Mouse (Mus musculus) R1 (cell line): Measurements from ENCODE around the gene Natd1.

ENCODE experiments used
- DNase-seq: peaks from one replicate; pipeline ENCODE4 v3.0.0-alpha.2; 2018; ENCODE audit warnings: low read depth, low spot score

Natd1 gene

GRCm38 (mm10) chr11:60931869-60932481 is 17.4 kb upstream of the Natd1 start, which contains the start of gene Map2k3:
Gene Map2k3, plus strand, starts transcription at chr11:60932033.
- peak; percentile 97 for DNase-seq

GRCm38 (mm10) chr11:60931282-60931868 is 16.8 kb upstream of the Natd1 start:
- DNase-seq: no peak

GRCm38 (mm10) chr11:60930724-60931281 is 16.3 kb upstream of the Natd1 start:
- peak; percentile 73 for DNase-seq

- DNase-seq: peak; percentile 98
These were observed 12.7 kb upstream of the Natd1 start for GRCm38 (mm10) chr11:60927264-60927663.

- DNase-seq: no peak
These were observed 10.4 kb upstream of the Natd1 start for GRCm38 (mm10) chr11:60924981-60925380.

GRCm38 (mm10) chr11:60924498-60924897 is 9.9 kb upstream of the Natd1 start:
- peak; percentile 92 for DNase-seq

GRCm38 (mm10) chr11:60922964-60923363 is 8.4 kb upstream of the Natd1 start:
- peak; percentile 98 for DNase-seq

GRCm38 (mm10) chr11:60922195-60922594 is 7.6 kb upstream of the Natd1 start:
- DNase-seq: peak; percentile 72

GRCm38 (mm10) chr11:60920021-60920420 is 5.5 kb upstream of the Natd1 start:
- DNase-seq: no peak

GRCm38 (mm10) chr11:60915201-60915600 is 651 bp upstream of the Natd1 start:
- no peak for DNase-seq

- DNase-seq: peak; percentile 90
These were observed 1.0 kb downstream of the Natd1 start for GRCm38 (mm10) chr11:60913301-60914196.

GRCm38 (mm10) chr11:60912525-60912973 is 2.0 kb downstream of the Natd1 start:
- DNase-seq: no peak

GRCm38 (mm10) chr11:60909626-60910025 is 4.9 kb downstream of the Natd1 start:
- no peak for DNase-seq

- DNase-seq: peak; percentile 55
These were observed 6.5 kb downstream of the Natd1 start for GRCm38 (mm10) chr11:60908073-60908472.

- no peak for DNase-seq
These were observed 8.1 kb downstream of the Natd1 start for GRCm38 (mm10) chr11:60906449-60906848.

GRCm38 (mm10) chr11:60905407-60906120 is 9.0 kb downstream of the Natd1 start:
- no peak for DNase-seq

- no peak for DNase-seq
These were observed 10.9 kb downstream of the Natd1 start for GRCm38 (mm10) chr11:60903661-60904061.

GRCm38 (mm10) chr11:60902486-60902885 is 12.1 kb downstream of the Natd1 start:
- no peak for DNase-seq

GRCm38 (mm10) chr11:60902001-60902400 is 12.5 kb downstream of the Natd1 start:
- no peak for DNase-seq

GRCm38 (mm10) chr11:60895915-60896314 is 18.6 kb downstream of the Natd1 start:
- no peak for DNase-seq

GRCm38 (mm10) chr11:60890744-60891143 is 23.8 kb downstream of the Natd1 start:
- DNase-seq: no peak
